Mouse (Mus musculus) heart, postnatal 0 days (tissue): ENCODE results near the gene Rock2.

Experiments
- CTCF ChIP-seq: IDR thresholded peaks from 2 replicates; pipeline ENCODE4 v1.5.1; 2016; ENCODE audit warnings: antibody characterized with exemption, control low read depth, low read depth
- EP300 ChIP-seq: IDR thresholded peaks from 2 replicates; pipeline ENCODE4 v1.6.1; 2016; ENCODE audit warnings: antibody characterized with exemption, low read depth

DNA sequence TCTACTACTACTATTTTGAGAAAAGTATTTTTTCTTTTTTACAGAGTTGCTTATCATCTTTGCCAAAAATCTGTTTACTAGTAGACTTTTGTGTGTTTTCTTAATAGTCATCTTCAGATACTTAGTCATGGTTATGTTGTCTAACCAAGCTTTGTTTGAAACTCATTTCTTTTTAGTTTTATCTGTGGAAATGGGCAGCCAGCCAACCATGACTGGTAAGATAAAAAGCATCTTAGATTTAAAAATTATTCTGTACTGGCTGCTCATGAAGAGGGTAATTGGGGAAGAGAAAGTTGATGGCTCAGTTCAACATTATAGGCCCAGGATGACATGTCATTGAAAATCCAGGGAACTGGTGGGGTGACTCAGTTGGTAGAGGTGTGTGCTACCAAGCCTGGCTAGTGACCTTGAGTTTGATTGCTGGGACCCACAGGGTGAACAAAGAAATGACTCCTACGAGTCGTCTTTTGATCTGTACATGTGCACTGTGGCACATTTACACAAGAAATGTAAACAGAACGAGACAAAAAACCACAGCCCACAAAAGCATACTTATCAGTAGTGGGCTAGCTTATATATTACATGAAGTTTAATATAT is 6.0 kb downstream of the Rock2 start:
- TF ChIP-seq EP300 (no peak), CTCF (no peak)
